Mouse (Mus musculus) lung, embryonic 14.5 days (tissue): ENCODE results near the gene Dnal1. TPM values are rescaled to one million over a fixed set of nuclear protein-coding genes. Genes with fewer than 3 reads are reported as not detected.

Source experiments
- ATAC-seq: fragments of 200-750 bp; cut with Nextera tagmentation; 2 replicates; pipeline ENCODE4 v1.8.0; 2017; ENCODE audit warnings: mild to moderate bottlenecking, moderate TSS enrichment, moderate library complexity; ENCODE audit not compliant: insufficient read depth
- DNase-seq: peaks from one replicate; pipeline ENCODE4 v3.0.0-alpha.2; 2015
- H3K27ac ChIP-seq: fragments of 300-500 bp; sonication (generic); 2 replicates; pipeline ENCODE4 v1.5.1; 2014; ENCODE audit warnings: low read depth, mild to moderate bottlenecking, moderate library complexity
- H3K27me3 ChIP-seq: fragments of 300-500 bp; sonication (generic); 2 replicates; pipeline ENCODE4 v1.6.1; 2014; ENCODE audit warnings: low read length, control low read depth; ENCODE audit not compliant: insufficient read depth
- H3K36me3 ChIP-seq: fragments of 300-500 bp; sonication (generic); 2 replicates; pipeline ENCODE4 v1.6.1; 2014; ENCODE audit warnings: control low read depth; ENCODE audit not compliant: insufficient read depth
- H3K4me1 ChIP-seq: fragments of 300-500 bp; sonication (generic); 2 replicates; pipeline ENCODE4 v1.6.1; 2014; ENCODE audit warnings: antibody characterized with exemption, control low read depth; ENCODE audit not compliant: insufficient read depth
- H3K4me2 ChIP-seq: fragments of 300-500 bp; sonication (generic); 2 replicates; pipeline ENCODE4 v1.6.1; 2014; ENCODE audit warnings: mild to moderate bottlenecking
- H3K4me3 ChIP-seq: fragments of 300-500 bp; sonication (generic); 2 replicates; pipeline ENCODE4 v1.5.1; 2014; ENCODE audit warnings: low read depth, low read length
- H3K9ac ChIP-seq: fragments of 300-500 bp; sonication (generic); 2 replicates; pipeline ENCODE4 v1.6.1; 2014
- H3K9me3 ChIP-seq: fragments of 300-500 bp; sonication (generic); 2 replicates; pipeline ENCODE4 v1.6.1; 2016; ENCODE audit warnings: low read depth, low read length, control low read depth
- CTCF ChIP-seq: IDR thresholded peaks from 2 replicates; pipeline ENCODE4 v1.5.1; 2016; ENCODE audit warnings: antibody characterized with exemption, low read depth
- WGBS: fragments of 180-500 bp; shearing (Covaris S2); extraction: QIAGEN DNeasy Blood & Tissue Kit; methylation state at CpG from one replicate; pipeline ENCODE4 v1.1.7; 2014; 5-methylcytosine and 5-hydroxymethylcytosine counted together
- polyA plus RNA-seq: library from polyadenylated mRNA; unstranded; fragments of >200 nt; fragmentation: Nextera tagmentation; extraction: Ambion mirVana; gene quantifications from 2 replicates; pipeline ENCODE4 v1.2.1, GENCODE M21; 2014

Gene Dnal1
- polyA plus RNA-seq, 1 experiment from 2014 or later = 5.2 TPM

GRCm38 (mm10) chr12:84152352-84153190 lies 38.4 kb downstream of the Dnal1 start:
- 65% methylated on average over 31 of the region's 32 CpGs for WGBS
- Histone ChIP-seq H3K27me3 (no peaks in the 10 kb centered on the region), H3K9me3 (no peaks in the 10 kb centered on the region), H3K27ac (no peak overlapping the region), H3K9ac (no peak overlapping the region), H3K4me2 (no peak overlapping the region), H3K4me1 (no peaks in the 10 kb centered on the region), H3K4me3 (no peak overlapping the region), H3K36me3 (peaks cover 74% of the 10 kb centered on the region)
- DNase-seq = peak; percentile 31
- no peak for TF ChIP-seq CTCF
- ATAC-seq = no peak

- H3K36me3 ChIP-seq = peaks cover 83% of the 10 kb centered on the region
- H3K27me3 ChIP-seq = no peaks in the 10 kb centered on the region
- H3K9ac ChIP-seq = no peak overlapping the region
- H3K27ac ChIP-seq = peak overlapping the region; percentile 12; the same call in 1 of the 2 replicates
- H3K4me1 ChIP-seq = no peaks in the 10 kb centered on the region
- ATAC-seq = no peak
- no peak for TF ChIP-seq CTCF
- 77% methylated on average over 6 of the region's 6 CpGs for WGBS
- DNase-seq = no peak
- H3K4me2 ChIP-seq = no peak overlapping the region
- no peak overlapping the region for H3K4me3 ChIP-seq
- no peaks in the 10 kb centered on the region for H3K9me3 ChIP-seq
These were observed 39.2 kb downstream of the Dnal1 start for GRCm38 (mm10) chr12:84153414-84153813.

- Histone ChIP-seq H3K27ac (no peak overlapping the region), H3K36me3 (peaks cover 94% of the 10 kb centered on the region), H3K4me3 (no peak overlapping the region), H3K27me3 (no peaks in the 10 kb centered on the region), H3K9me3 (no peaks in the 10 kb centered on the region), H3K9ac (no peak overlapping the region; the same call in 1 of the 2 replicates), H3K4me2 (no peak overlapping the region), H3K4me1 (no peaks in the 10 kb centered on the region)
- peak; percentile 48 for DNase-seq
- WGBS = 55% methylated on average over 11 of the region's 11 CpGs
- no peak for TF ChIP-seq CTCF
- no peak for ATAC-seq
These were observed 40.8 kb downstream of the Dnal1 start for GRCm38 (mm10) chr12:84154786-84155522.

- Histone ChIP-seq H3K4me3 (no peak overlapping the region), H3K27me3 (no peaks in the 10 kb centered on the region), H3K9me3 (no peaks in the 10 kb centered on the region), H3K36me3 (peaks cover 94% of the 10 kb centered on the region), H3K27ac (no peak overlapping the region), H3K4me1 (no peaks in the 10 kb centered on the region), H3K4me2 (no peak overlapping the region), H3K9ac (no peak overlapping the region)
- WGBS = 69% methylated on average over 2 of the region's 2 CpGs
- no peak for TF ChIP-seq CTCF
- DNase-seq (no peak), ATAC-seq (no peak)
These were observed 41.3 kb downstream of the Dnal1 start for GRCm38 (mm10) chr12:84155523-84155871.

- H3K4me3 ChIP-seq = no peak overlapping the region
- 93% methylated on average over 18 of the region's 18 CpGs for WGBS
- peaks cover 92% of the 10 kb centered on the region for H3K36me3 ChIP-seq
- H3K9ac ChIP-seq = no peak overlapping the region
- no peak overlapping the region for H3K27ac ChIP-seq
- no peaks in the 10 kb centered on the region for H3K9me3 ChIP-seq
- no peak for TF ChIP-seq CTCF
- no peaks in the 10 kb centered on the region for H3K4me1 ChIP-seq
- DNase-seq = no peak
- no peak overlapping the region for H3K4me2 ChIP-seq
- H3K27me3 ChIP-seq = no peaks in the 10 kb centered on the region
- no peak for ATAC-seq
These were observed 42.0 kb downstream of the Dnal1 start for GRCm38 (mm10) chr12:84156210-84156609.

- H3K4me1 ChIP-seq = no peaks in the 10 kb centered on the region
- WGBS = 83% methylated on average over 14 of the region's 14 CpGs
- peaks cover 88% of the 10 kb centered on the region for H3K36me3 ChIP-seq
- DNase-seq (no peak), ATAC-seq (no peak)
- no peak overlapping the region for H3K27ac ChIP-seq
- no peak overlapping the region for H3K9ac ChIP-seq
- H3K4me2 ChIP-seq = no peak overlapping the region
- H3K9me3 ChIP-seq = no peaks in the 10 kb centered on the region
- no peaks in the 10 kb centered on the region for H3K27me3 ChIP-seq
- TF ChIP-seq CTCF = no peak
- H3K4me3 ChIP-seq = no peak overlapping the region
These were observed 44.0 kb downstream of the Dnal1 start for GRCm38 (mm10) chr12:84158156-84158555.

GRCm38 (mm10) chr12:84160491-84160890 lies 46.3 kb downstream of the Dnal1 start:
- Histone ChIP-seq H3K4me1 (no peaks in the 10 kb centered on the region), H3K9ac (no peak overlapping the region), H3K9me3 (no peaks in the 10 kb centered on the region), H3K4me2 (no peak overlapping the region), H3K36me3 (peaks cover 75% of the 10 kb centered on the region), H3K27ac (no peak overlapping the region), H3K27me3 (no peaks in the 10 kb centered on the region), H3K4me3 (no peak overlapping the region)
- WGBS = 93% methylated on average over 8 of the region's 8 CpGs
- DNase-seq = no peak
- ATAC-seq = no peak
- no peak for TF ChIP-seq CTCF
